Mouse (Mus musculus) ovary, postnatal 14 days (tissue): ENCODE data around the gene Dkk2.
"Not testable (repeated sequence)": the region's sequence is repeated elsewhere in the genome, so short reads cannot be mapped to it uniquely, and the experiment has no call there.

Experiments used
- DNase-seq: peaks from one replicate; pipeline ENCODE4 v3.0.0; 2022; ENCODE audit warnings: low spot score

Dkk2 gene

DNA sequence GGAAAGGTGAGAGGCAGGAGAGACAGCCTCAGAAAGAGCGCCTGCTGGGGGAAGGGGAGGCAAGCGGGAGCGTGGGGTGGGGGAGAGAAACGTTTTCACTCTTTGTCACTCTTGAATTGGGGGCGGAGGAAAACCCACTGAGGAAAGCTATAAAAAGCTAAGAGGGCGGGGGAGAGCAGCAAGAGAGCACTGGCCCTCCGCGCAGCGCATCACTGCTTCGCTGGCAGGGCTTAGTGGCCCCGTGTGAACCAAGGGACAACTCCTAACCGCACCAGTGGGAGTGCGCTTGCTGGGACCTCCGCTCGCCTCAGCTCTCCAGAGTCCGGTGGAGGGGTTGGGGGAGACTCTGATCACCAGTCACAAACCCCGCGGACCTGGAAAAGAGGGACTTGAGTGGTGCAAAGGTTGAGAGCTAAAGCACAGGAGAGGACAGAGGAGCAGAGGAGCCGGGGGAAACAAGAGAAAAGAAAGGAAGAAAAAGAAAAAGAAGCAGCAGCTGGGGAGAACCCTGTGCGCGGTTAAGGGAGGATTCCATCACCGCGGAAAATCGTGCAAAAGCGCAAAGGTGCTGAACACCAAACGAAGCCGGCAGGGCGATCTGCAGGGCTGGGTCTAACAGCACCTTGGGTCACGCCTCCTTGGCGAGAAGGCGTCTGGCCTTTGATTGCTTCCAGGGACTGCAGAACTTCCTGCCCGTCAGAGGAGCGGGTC is at the start of gene Dkk2:
Gene Dkk2 (plus strand): TSS at position 181 of the 711 bp plus-strand sequence.
- no peak for DNase-seq

DNA sequence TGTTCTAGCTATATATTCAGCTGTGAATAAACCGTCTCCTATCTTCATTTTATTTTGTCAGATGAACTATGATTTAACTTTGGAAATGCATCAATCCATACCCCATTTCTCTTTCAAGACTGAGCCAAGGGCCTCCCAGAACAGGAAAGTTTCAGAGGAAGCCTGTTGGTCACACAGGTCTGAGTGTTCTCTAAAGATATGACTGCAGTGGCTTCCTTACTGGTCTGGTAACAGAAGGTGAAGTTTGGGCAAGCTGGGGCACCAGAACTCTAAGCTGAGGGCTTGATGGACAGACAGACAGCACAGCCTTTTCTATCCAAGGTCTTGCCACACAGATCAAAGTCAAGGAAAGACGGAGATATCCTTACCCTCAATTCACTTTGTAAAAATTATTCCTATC is 48.4 kb upstream of the Dkk2 start:
- DNase-seq = no peak

DNA sequence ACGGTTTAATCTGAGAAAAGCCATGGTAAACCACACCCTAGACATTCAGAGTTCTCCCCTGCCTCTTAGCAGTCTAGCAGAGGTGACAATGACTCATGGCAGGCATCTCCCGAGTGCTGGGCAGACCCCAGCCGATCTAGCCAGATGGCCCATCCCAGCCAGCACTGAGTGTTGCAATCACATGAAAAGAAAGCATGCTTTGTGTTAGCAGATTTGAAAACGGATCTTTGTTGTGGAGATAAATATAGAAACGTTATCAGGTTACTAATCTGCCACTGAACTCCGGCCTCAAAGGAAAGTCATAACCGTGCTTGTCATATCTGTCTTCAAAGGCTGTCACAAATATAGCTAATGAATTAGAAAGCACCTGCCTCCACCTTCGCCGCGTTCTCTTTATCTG is 47.4 kb upstream of the Dkk2 start:
- DNase-seq = no peak

DNA sequence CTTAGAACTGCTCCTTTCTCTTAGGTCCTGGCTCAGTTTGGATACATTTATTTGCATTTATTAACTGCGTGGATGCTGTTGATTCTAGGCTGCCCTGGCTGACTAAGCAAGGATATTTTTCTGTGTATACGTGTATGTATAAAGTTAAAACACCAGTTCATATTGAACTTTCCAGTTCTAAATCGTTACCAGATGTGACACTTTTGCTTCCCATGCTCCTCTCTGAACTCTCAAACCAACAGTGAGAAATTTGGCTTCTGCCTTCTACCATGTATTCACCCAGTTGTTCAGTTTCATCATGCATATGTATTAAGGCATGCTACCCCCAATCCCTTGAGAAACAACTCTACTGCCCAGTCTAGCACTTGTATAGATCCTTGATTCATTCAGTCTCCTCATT is 45.0 kb upstream of the Dkk2 start:
- DNase-seq = no peak

DNA sequence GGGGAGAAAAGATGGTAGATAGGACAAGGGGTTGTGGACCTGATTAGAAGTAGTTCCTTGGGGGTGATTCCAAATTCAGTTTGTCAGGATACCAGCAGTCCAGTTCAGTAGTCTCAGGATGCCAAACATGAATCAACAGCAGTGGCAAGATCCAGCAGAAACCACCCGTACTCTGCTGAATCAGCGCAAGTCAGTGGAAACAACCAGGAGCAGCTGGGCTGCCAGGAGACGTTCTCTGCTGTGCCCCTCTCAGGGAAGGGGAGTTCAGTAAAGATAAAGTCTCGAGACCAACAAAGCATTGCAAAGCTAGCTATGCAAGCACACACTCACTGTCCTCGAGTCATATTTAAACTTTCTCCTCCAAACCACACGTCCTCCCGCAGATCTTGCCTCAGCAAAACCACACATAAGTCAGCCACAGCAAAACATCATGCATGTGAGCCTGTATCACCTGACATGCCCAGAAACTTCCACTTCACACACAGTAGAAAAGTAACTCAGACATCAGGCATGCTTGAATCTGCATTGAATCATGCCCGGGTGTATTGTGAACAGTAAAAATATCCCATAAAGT is 34.1 kb upstream of the Dkk2 start:
- DNase-seq = no peak

DNA sequence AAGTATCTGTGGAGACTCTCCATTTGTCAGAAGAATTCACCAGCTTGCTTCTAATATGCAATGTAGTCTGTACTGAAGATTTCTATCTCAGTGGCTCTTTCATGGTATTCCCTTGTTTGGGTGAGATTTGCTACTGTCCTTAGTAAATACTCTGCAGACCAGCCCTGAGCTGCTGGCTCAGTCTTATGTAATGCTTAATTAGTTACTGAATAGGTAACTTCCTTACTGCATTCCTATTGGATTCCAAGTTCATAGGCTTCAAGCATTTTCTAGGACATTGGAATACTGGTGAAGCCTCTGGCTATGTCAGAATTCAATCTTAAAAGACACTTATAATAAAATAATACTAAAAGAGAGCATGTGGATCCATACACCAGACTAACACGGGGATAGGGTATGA is 22.3 kb upstream of the Dkk2 start:
- DNase-seq = not testable (repeated sequence)

DNA sequence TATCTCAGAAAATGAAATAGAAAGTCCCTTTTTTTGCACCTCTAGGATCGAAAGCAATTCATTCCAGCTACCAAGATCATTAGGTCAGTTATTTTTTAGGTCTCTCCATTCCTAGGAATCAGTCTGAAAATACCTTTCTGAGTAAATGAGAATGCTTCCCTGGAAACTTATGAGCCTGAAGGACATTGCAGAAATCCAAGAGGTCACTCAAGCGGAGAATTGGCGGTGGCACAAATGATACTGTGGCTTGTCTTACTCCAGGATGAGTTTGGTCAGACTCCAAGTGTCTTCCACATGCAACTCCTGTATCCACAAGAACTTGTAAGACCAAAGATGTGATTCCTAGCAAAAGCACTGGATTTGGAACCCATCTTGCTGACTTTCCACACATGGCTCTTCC is 21.7 kb upstream of the Dkk2 start:
- no peak for DNase-seq

DNA sequence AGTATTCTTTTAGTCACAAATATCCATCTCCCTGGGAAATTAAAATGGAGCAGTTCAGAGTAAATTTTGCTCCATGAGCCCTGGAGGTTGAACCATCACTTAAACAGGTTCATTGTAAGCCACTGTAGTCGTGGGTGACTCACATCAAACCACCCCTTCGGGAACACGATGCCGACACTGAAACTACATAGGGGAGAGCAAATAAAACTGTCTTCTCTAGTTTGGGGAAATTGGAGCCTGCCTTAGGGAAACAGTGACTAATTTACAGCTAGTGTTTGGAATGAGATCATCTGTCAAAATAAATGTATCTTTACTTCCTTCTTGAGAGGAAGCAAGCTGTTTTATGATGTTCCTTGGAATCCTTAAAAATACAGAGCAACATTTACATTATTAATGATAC is 21.1 kb upstream of the Dkk2 start:
- no peak for DNase-seq

DNA sequence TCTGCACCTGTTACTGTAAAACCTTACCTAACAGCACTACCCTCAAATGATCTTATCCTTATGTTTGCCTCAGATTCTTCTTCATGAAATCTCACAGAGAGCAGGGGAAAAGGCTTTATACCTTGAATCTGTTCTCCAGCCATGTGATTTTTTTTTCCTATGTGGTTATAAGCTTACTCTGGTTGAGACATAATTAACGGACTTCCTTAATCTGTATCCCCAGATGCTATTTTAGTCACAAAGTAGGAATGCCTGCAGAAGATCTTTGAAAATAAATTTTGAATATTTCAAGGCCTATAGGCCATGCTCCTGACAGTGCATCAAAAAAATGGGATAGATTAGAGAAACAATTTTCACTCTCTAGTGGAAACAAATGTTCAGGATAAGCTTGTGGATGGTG is 20.2 kb upstream of the Dkk2 start:
- no peak for DNase-seq

DNA sequence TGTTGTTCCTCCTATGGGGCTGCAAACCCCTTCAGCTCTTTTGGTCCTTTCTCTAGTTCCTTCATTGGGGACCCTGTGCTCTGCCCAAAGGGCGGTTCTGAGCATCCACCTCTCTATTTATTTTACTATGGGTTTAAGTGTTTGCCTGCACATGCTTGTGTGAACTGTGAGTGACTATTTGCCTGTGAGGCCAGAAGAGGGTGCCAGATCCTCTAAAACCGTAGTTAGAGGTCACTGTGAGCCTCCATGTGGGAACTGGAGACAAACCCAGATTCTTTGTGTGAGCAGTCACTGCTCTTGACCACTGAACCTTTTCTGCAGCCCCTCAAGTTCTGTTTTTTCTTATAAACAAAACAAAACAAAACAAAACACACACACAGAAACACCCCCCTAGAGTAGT is 14.1 kb upstream of the Dkk2 start:
- no peak for DNase-seq

DNA sequence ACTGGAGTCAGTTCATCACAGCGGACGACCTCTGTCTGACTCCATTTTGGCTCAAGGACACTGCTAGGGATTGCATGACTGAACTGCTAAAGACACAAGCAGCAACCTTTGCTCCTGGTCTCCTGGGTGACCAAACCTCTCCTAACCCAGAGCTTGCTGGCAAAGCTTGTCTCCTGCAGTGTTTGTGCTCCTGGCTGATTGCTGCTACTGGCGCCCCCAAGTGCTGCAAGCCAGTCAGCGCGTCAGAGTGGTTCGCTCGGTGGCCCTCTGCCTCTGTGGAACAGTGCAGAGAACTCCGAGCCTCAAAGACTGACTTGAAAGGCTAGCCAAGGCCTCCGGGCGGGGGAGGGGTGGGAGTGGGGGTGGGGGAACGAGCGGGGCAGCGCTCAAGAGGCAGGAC is 1.1 kb upstream of the Dkk2 start:
- no peak for DNase-seq

DNA sequence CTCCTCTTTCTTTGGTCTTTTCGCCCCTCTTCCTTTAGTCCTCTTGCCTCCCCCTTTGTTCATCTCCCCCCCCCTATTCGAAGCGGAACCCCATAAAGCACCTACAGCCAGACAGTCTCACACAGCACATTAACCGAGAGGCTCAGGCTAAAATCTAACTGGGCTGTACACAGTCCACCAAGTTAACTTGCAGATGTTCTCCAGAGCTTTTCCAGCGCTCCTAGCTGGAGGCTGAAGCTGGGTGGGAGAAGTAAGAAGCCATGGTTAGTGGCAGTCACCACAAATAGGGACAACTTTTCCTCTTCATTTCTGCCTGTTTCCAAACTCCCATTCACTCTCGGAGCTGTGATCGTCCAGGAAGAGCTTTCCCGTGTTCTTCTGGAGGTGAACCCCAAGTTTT is 412 bp upstream of the Dkk2 start:
- no peak for DNase-seq

DNA sequence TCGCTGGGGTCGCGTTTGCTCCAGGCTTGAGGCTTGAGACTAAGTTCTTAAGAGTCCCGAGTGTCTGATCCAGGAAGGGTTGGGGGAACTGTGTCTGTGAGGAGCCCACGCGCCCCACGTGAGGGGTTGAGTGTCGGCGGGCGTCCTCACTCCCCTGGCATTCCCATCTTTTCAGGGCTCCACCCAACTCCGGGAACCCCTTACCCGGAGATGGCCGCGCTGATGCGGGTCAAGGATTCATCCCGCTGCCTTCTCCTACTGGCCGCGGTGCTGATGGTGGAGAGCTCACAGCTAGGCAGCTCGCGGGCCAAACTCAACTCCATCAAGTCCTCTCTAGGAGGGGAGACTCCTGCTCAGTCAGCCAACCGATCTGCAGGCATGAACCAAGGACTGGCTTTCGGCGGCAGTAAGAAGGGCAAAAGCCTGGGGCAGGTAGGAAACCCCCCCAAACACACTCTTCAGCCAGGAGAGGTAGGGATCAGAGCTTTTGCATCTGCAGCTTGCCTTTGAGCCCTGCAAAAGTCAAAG is 795 bp downstream of the Dkk2 start:
- no peak for DNase-seq

DNA sequence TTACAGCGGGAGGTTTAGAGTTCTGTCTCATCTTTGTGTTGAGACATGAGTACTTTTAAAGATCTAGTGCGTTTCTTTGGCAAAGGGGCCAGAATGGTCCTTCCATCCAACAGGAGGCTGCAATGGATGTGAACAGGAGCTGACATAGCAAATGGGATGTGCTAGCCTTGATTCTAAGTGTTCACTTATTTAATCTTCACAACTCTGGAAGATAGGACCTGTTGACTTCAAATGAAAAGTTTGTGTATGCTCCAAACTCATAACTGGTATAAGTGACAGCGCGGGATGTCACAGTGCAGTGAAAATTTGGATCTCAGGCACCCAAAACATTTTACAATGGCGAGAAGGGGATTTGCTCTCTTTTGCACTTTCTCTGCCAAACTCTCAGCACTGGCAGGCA is 1.4 kb downstream of the Dkk2 start:
- DNase-seq = no peak

DNA sequence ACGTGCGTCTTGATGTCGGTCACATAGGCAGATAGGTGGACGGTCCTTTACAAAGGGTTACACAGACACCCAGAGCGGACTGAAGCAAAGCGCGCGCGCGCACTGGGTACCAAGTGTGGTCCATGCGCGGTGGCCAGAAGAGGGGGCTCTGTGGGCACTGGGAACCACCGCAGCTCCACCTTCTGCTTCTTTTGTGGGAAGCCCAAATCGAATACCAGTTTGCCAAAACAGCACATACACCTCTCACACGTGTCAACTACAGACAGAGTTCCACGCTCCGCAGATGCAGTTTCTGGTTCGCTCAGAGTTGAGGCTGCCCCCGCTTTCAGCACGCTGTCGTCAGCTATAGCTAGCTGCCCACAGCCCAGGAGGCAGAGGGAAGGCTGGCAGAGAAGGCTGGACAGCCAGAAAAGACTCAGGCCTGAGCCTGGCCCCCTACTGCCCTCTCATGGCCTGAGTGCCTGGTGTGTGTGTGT is 2.0 kb downstream of the Dkk2 start:
- no peak for DNase-seq

DNA sequence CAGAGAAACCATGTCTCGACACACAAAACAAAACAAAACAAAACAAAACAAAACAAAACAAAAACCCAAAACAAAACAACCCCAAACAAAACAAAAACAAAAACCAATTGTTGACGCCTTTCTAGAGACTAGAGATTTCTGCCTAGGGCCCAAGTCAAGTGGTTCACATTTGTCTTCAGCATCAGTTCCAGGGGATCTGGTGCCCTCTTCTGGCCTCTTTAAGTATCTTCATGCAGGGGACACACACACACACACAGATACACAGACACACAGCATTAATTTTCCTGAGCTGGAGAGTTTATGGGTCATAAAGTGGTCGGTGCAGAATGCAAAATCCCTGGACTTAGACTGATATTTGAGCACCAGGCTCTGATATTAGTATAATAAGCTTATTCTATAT is 7.9 kb downstream of the Dkk2 start:
- no peak for DNase-seq

DNA sequence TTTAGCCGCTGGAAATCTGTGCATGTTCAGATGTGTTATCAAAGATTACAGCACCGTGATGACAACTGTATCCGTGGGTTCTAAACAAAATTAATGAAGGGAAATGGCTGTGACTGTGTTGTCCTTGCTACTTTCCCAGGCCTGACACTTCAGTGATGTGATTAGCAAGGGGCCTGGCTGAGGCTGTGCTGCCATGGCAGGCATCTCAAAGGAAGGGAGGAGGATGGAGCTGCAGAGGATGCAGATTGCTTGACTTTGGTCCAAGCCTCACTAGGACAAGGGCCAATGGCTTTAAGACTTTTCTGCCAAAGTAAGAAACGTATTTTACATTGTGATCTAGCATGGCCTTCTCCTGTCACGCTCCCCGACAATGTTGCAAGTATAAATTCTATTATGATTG is 11.2 kb downstream of the Dkk2 start:
- DNase-seq = no peak

DNA sequence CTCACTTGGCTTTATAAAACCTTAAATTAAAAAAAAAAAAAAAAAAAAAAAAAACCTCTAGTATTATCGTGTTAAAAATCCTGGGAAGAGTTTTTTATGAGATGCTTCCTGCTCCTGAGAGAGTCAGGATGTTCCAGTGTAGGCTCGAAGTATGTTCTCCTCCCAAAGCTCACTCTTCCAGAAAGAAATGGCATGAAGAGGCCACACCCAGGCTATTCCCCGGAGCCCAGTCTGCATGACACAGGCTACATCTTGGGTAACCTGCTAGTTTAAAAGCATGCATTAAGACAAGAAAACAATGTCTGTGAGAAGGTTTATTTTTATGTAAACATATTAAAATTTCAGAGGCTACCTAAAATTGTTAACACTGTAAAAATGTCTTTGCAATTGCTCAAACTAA is 15.7 kb downstream of the Dkk2 start:
- DNase-seq = no peak

DNA sequence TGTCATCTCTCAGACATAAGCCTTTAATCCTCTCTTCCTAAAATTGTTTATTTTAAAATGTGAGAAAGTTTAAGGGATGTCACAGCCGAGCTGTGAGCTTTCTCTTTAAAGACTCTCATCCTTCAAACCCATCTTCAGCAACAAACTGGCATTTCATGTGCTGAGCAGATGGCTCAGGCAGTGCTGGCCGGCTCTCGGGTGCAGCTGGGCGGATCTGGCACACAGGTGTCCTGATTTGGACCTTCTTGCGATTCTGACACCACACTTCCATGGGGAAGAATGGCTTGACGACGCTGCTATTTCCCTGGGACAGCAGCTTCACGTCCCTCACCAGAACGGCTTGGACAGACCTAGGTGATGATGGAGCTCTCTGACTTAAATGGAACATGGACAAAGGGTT is 17.9 kb downstream of the Dkk2 start:
- DNase-seq = no peak

DNA sequence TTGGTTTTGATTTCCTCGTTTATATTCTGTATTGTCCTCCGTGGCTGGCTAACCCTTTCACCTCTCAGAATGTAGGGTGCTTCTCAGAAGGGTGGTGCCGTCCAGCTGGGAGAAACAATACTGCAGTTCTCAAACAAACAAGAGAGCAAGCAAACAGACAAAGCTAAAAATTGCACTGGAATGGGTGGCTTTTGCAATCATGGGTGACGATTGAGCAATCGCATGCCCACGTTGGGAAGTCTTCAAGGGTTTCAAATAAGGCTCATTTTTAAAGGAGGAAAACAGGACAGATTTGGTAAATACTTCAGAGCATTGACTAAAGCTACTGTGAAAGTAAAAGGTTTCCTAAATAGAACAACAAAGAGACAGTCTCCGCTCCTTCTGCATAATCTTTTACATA is 18.4 kb downstream of the Dkk2 start:
- DNase-seq = no peak

DNA sequence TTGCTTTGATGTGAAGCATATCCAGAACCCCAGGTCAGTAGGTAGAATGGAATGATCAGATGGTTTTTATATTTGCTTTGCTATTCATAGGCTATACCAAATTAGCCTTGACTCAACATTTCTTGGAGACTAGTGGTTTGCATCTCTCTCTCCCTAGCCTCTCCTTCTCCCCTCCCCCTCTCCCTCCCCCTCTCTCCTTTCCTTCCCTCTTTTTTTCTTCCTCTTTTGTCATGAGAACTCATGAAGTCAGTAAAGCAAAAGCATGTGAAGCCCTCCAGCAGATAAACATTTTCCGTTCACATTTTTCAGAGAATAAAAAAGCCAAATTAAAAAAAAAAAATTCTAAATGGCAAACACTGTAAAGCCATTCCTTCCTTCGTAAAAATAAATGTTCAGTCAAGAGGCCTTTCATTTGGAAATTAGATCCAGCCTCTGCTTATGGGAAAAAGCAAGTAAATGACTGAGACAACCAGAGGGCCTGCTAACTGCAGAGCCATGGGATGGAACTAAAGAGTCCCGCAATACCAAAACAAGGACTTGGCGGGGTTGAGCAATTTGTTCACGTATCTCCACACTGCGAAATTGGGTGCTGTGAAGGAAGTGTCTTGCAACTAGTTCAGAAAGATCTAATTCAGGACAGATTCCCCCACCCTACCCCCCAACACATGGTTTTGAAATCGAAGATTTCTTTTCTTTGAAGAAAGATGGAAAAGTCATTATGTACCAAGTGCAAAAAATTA is 30.9 kb downstream of the Dkk2 start:
- DNase-seq = no peak

DNA sequence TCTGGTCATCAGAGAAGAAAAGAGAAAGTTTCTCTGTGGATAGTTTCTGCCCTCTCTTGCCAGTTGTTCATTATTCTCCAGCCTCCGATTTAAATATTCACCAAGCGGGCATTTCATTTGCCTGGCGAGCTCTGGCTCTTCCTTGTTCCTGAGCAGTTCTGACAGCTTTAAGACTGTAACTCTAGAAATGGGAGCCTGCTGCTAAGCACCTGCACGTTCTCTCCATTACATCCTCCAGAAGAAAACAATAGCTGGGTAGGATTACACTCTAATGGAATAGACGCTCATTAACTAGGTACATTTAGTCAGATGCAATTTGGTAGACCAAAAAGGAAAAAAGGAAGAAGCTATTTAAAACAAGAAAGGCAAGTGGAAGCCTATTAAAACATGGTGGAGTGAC is 36.3 kb downstream of the Dkk2 start:
- no peak for DNase-seq

DNA sequence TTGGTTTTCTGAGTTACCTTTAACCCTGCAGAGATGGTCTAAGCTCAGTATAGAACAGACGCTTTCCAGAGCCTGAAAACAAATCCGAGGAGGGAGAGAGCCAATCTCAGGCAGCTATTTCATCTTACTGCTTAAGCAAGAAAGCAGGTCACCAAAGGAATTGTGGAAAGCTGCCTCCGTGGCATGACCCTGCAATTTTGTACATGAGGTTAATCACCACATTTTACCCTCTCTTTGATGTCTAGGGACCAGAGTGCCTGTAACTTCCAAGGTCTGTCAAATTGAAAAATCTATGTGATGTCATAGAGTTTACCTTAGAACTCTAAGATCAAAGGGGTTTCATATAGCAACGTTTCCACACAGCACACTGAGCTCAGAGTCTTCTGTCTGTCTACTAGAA is 37.5 kb downstream of the Dkk2 start:
- DNase-seq = no peak
